Mouse (Mus musculus) lung, embryonic 14.5 days (tissue): Measurements from ENCODE around the gene Trappc6b. TPM values are rescaled to one million over a fixed set of nuclear protein-coding genes. Genes with fewer than 3 reads are reported as not detected.

ENCODE experiments used
- ATAC-seq: fragments of 200-750 bp; cut with Nextera tagmentation; 2 replicates; pipeline ENCODE4 v1.8.0; 2017; ENCODE audit warnings: mild to moderate bottlenecking, moderate TSS enrichment, moderate library complexity; ENCODE audit not compliant: insufficient read depth
- DNase-seq: peaks from one replicate; pipeline ENCODE4 v3.0.0-alpha.2; 2015
- H3K27ac ChIP-seq: fragments of 300-500 bp; sonication (generic); 2 replicates; pipeline ENCODE4 v1.5.1; 2014; ENCODE audit warnings: low read depth, mild to moderate bottlenecking, moderate library complexity
- H3K27me3 ChIP-seq: fragments of 300-500 bp; sonication (generic); 2 replicates; pipeline ENCODE4 v1.6.1; 2014; ENCODE audit warnings: low read length, control low read depth; ENCODE audit not compliant: insufficient read depth
- H3K36me3 ChIP-seq: fragments of 300-500 bp; sonication (generic); 2 replicates; pipeline ENCODE4 v1.6.1; 2014; ENCODE audit warnings: control low read depth; ENCODE audit not compliant: insufficient read depth
- H3K4me1 ChIP-seq: fragments of 300-500 bp; sonication (generic); 2 replicates; pipeline ENCODE4 v1.6.1; 2014; ENCODE audit warnings: antibody characterized with exemption, control low read depth; ENCODE audit not compliant: insufficient read depth
- H3K4me2 ChIP-seq: fragments of 300-500 bp; sonication (generic); 2 replicates; pipeline ENCODE4 v1.6.1; 2014; ENCODE audit warnings: mild to moderate bottlenecking
- H3K4me3 ChIP-seq: fragments of 300-500 bp; sonication (generic); 2 replicates; pipeline ENCODE4 v1.5.1; 2014; ENCODE audit warnings: low read depth, low read length
- H3K9ac ChIP-seq: fragments of 300-500 bp; sonication (generic); 2 replicates; pipeline ENCODE4 v1.6.1; 2014
- H3K9me3 ChIP-seq: fragments of 300-500 bp; sonication (generic); 2 replicates; pipeline ENCODE4 v1.6.1; 2016; ENCODE audit warnings: low read depth, low read length, control low read depth
- CTCF ChIP-seq: IDR thresholded peaks from 2 replicates; pipeline ENCODE4 v1.5.1; 2016; ENCODE audit warnings: antibody characterized with exemption, low read depth
- WGBS: fragments of 180-500 bp; shearing (Covaris S2); extraction: QIAGEN DNeasy Blood & Tissue Kit; methylation state at CpG from one replicate; pipeline ENCODE4 v1.1.7; 2014; 5-methylcytosine and 5-hydroxymethylcytosine counted together
- polyA plus RNA-seq: library from polyadenylated mRNA; unstranded; fragments of >200 nt; fragmentation: Nextera tagmentation; extraction: Ambion mirVana; gene quantifications from 2 replicates; pipeline ENCODE4 v1.2.1, GENCODE M21; 2014

Trappc6b gene
- polyA plus RNA-seq, 1 experiment from 2014 or later = 57.9 TPM

GRCm38 (mm10) chr12:59055196-59055850 lies 5.9 kb downstream of the Trappc6b start:
- TF ChIP-seq CTCF = no peak
- Histone ChIP-seq H3K9ac (no peak overlapping the region), H3K27me3 (no peaks in the 10 kb centered on the region), H3K36me3 (peaks cover 31% of the 10 kb centered on the region), H3K4me3 (no peak overlapping the region), H3K4me2 (no peak overlapping the region), H3K27ac (no peak overlapping the region), H3K4me1 (peaks cover 7% of the 10 kb centered on the region; the same call in 1 of the 2 replicates), H3K9me3 (no peaks in the 10 kb centered on the region)
- no peak for DNase-seq
- WGBS = 70% methylated on average over 4 of the region's 4 CpGs
- no peak for ATAC-seq

- Histone ChIP-seq H3K4me2 (no peak overlapping the region), H3K27me3 (no peaks in the 10 kb centered on the region), H3K9ac (no peak overlapping the region), H3K4me3 (no peak overlapping the region), H3K27ac (no peak overlapping the region), H3K4me1 (no peaks in the 10 kb centered on the region), H3K36me3 (peaks cover 31% of the 10 kb centered on the region), H3K9me3 (no peaks in the 10 kb centered on the region)
- ATAC-seq (no peak), DNase-seq (no peak)
- no peak for TF ChIP-seq CTCF
Measured at GRCm38 (mm10) chr12:59053976-59054375, 7.3 kb downstream of the Trappc6b start.

GRCm38 (mm10) chr12:59053166-59053565 lies 8.1 kb downstream of the Trappc6b start:
- 81% methylated on average over 5 of the region's 5 CpGs for WGBS

GRCm38 (mm10) chr12:59052470-59052869 lies 8.8 kb downstream of the Trappc6b start:
- WGBS = 90% methylated on average over 3 of the region's 3 CpGs
- peaks cover 38% of the 10 kb centered on the region for H3K36me3 ChIP-seq

More at GRCm38 (mm10) chr12:59053166-59053565, 8.1 kb downstream of the Trappc6b start:
- no peak for TF ChIP-seq CTCF
- Histone ChIP-seq H3K27me3 (no peaks in the 10 kb centered on the region), H3K27ac (no peak overlapping the region), H3K4me1 (no peaks in the 10 kb centered on the region), H3K9ac (no peak overlapping the region), H3K4me3 (no peak overlapping the region), H3K4me2 (no peak overlapping the region), H3K9me3 (no peaks in the 10 kb centered on the region), H3K36me3 (peaks cover 36% of the 10 kb centered on the region)
- ATAC-seq (no peak), DNase-seq (no peak)

GRCm38 (mm10) chr12:59040851-59041250 lies 20.4 kb downstream of the Trappc6b start:
- no peak for TF ChIP-seq CTCF
- Histone ChIP-seq H3K4me1 (no peaks in the 10 kb centered on the region), H3K4me3 (no peak overlapping the region), H3K9ac (no peak overlapping the region), H3K27ac (no peak overlapping the region), H3K4me2 (no peak overlapping the region), H3K27me3 (no peaks in the 10 kb centered on the region), H3K36me3 (peaks cover 38% of the 10 kb centered on the region), H3K9me3 (no peaks in the 10 kb centered on the region)
- DNase-seq (peak; percentile 39), ATAC-seq (peak; percentile 34)
- WGBS = 15% methylated on average over 7 of the region's 7 CpGs

More at GRCm38 (mm10) chr12:59052470-59052869, 8.8 kb downstream of the Trappc6b start:
- Histone ChIP-seq H3K27ac (no peak overlapping the region), H3K4me1 (no peaks in the 10 kb centered on the region), H3K9me3 (no peaks in the 10 kb centered on the region), H3K9ac (no peak overlapping the region), H3K27me3 (no peaks in the 10 kb centered on the region), H3K4me3 (no peak overlapping the region), H3K4me2 (no peak overlapping the region)
- no peak for TF ChIP-seq CTCF
- DNase-seq = no peak
- ATAC-seq = no peak

GRCm38 (mm10) chr12:59039971-59040844 lies 21.1 kb downstream of the Trappc6b start:
- Histone ChIP-seq H3K4me2 (peak overlapping the region; percentile 40), H3K9ac (no peak overlapping the region), H3K36me3 (peaks cover 31% of the 10 kb centered on the region), H3K4me1 (no peaks in the 10 kb centered on the region), H3K9me3 (no peaks in the 10 kb centered on the region), H3K27ac (peak overlapping the region; percentile 78), H3K27me3 (no peaks in the 10 kb centered on the region), H3K4me3 (no peak overlapping the region)
- ATAC-seq = peak; percentile 89
- TF ChIP-seq CTCF = no peak
- peak; percentile 83 for DNase-seq
- 4% methylated on average over 23 of the region's 23 CpGs for WGBS

GRCm38 (mm10) chr12:59039162-59039970 lies 21.9 kb downstream of the Trappc6b start:
- Histone ChIP-seq H3K4me2 (peak overlapping the region; percentile 40), H3K9me3 (no peaks in the 10 kb centered on the region), H3K4me1 (no peaks in the 10 kb centered on the region), H3K27me3 (no peaks in the 10 kb centered on the region), H3K27ac (peak overlapping the region; percentile 78), H3K4me3 (no peak overlapping the region), H3K36me3 (peaks cover 23% of the 10 kb centered on the region), H3K9ac (no peak overlapping the region)
- WGBS = 69% methylated on average over 10 of the region's 10 CpGs
- TF ChIP-seq CTCF = no peak
- no peak for ATAC-seq
- no peak for DNase-seq
